Mouse (Mus musculus): ENCODE data around the gene Rpl36a-ps1.

DNA sequence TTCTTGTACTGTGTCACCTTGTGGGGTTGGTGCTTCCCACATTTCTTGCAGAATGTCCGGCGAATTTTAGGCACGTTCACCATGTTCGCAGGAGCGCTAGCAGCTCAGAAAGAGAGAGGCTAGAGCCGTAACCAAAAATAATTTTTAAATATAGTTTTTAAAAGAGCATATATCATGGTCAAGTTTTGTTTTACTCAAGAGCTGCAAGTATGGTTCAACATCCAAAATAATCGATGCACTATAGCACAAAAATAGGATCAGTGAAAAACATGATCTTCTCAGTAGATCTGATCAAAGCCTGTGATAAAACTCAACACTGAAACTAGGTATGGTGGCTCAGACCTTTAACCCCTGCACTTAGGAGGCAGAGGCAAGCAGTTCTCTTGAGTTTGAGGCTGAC lies at the start of gene Rpl36a-ps1:
- TF ChIP-seq CTCF (IDR thresholded peaks at IDR 0.05; ENCODE audit: low read depth, low read length): no peak
- no peak for TF ChIP-seq POLR2A (IDR thresholded peaks at IDR 0.05; ENCODE audit: extremely low read depth, insufficient read depth, low read length)
